Mouse (Mus musculus) neural tube, embryonic 13.5 days (tissue): ENCODE results near the gene Polr2i. TPM values are rescaled to one million over a fixed set of nuclear protein-coding genes. Genes with fewer than 3 reads are reported as not detected.
"Not testable (repeated sequence)": the region's sequence is repeated elsewhere in the genome, so short reads cannot be mapped to it uniquely, and the experiment has no call there.

ENCODE experiments used
- ATAC-seq: fragments of 200-750 bp; cut with Nextera tagmentation; 2 replicates; pipeline ENCODE4 v1.8.0; 2017; ENCODE audit warnings: low read depth, mild to moderate bottlenecking, moderate TSS enrichment, moderate library complexity
- H3K27ac ChIP-seq: fragments of 300-500 bp; sonication (generic); replicated peaks from 2 replicates; pipeline ENCODE4 v1.5.1; 2015; ENCODE audit warnings: moderate library complexity, mild to moderate bottlenecking, inconsistent platforms
- H3K27me3 ChIP-seq: fragments of 300-500 bp; sonication (generic); 2 replicates; pipeline ENCODE4 v1.6.1; 2015; ENCODE audit warnings: mild to moderate bottlenecking, inconsistent platforms
- H3K36me3 ChIP-seq: fragments of 300-500 bp; sonication (generic); 2 replicates; pipeline ENCODE4 v1.6.1; 2015; ENCODE audit warnings: mild to moderate bottlenecking, inconsistent platforms
- H3K4me1 ChIP-seq: fragments of 300-500 bp; sonication (generic); replicated peaks from 2 replicates; pipeline ENCODE4 v1.6.1; 2015; ENCODE audit warnings: inconsistent platforms
- H3K4me2 ChIP-seq: fragments of 300-500 bp; sonication (generic); 2 replicates; pipeline ENCODE4 v1.6.1; 2015; ENCODE audit warnings: inconsistent platforms, mild to moderate bottlenecking, moderate library complexity
- H3K4me3 ChIP-seq: fragments of 300-500 bp; sonication (generic); 2 replicates; pipeline ENCODE4 v1.5.1; 2015; ENCODE audit warnings: mild to moderate bottlenecking, inconsistent platforms
- H3K9ac ChIP-seq: fragments of 300-500 bp; sonication (generic); 2 replicates; pipeline ENCODE4 v1.6.1; 2015; ENCODE audit warnings: moderate library complexity, mild to moderate bottlenecking, inconsistent platforms
- H3K9me3 ChIP-seq: fragments of 300-500 bp; sonication (generic); 2 replicates; pipeline ENCODE4 v1.6.1; 2016; ENCODE audit warnings: inconsistent platforms
- WGBS: fragments of 180-500 bp; shearing (Covaris S2); methylation state at CpG from one replicate; pipeline ENCODE4 v1.1.7; 2015; 5-methylcytosine and 5-hydroxymethylcytosine counted together
- polyA plus RNA-seq: library from polyadenylated mRNA; unstranded; fragments of >200 nt; fragmentation: Nextera tagmentation; extraction: Ambion mirVana; gene quantifications from 2 replicates; pipeline ENCODE4 v1.2.1, GENCODE M21; 2015

The Polr2i gene
- polyA plus RNA-seq, 1 experiment from 2014 or later, result 184 TPM

DNA sequence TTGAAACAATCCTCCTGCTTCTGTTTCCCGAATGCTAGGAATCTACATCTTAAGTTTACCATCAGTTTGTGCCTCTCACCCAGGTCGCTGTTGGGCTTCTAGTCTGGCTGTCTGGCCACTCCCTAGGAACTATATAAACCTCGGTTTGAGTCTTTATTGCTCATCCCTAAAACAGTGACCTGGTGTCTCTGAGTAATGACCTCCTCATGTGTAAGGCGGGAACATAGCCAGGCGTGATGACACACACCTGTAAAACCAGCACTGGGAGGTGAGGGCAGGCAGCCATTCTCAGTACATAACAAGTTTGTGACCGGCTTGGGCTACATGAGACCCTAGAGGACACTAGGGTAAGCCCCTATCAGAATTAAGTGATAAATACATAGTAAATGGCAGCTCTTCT is 36.3 kb upstream of the Polr2i start:
- peak overlapping the region; percentile 85; the same call in 1 of the 2 replicates for H3K4me3 ChIP-seq
- 66% methylated on average over 6 of the region's 6 CpGs for WGBS
- H3K4me1 ChIP-seq, result peaks cover 26% of the 10 kb centered on the region
- no peaks in the 10 kb centered on the region for H3K9me3 ChIP-seq
- H3K27me3 ChIP-seq, result no peaks in the 10 kb centered on the region
- H3K4me2 ChIP-seq, result peak overlapping the region; percentile 88
- H3K9ac ChIP-seq, result peak overlapping the region; percentile 91
- ATAC-seq, result no peak
- H3K36me3 ChIP-seq, result peaks cover 21% of the 10 kb centered on the region
- H3K27ac ChIP-seq, result no peak overlapping the region

DNA sequence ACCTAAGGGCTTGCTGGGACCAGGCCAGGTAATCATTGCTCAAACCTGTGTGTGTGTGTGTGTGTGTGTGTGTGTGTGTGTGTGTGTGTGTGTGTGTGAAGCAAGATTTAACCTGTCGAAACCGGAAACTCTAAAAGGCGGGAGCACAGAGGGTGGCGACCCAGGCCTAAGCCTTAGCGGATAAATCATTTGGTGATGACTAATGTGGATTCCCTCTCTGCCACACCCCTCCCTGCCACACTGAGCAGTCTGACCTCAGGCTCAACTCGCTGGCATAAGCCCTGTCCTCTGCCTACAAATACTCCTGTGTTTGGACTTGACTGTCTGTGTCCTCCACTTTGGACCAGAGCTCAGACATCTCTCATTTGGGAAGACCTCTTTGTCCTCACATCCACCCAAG is 35.6 kb upstream of the Polr2i start:
- Histone ChIP-seq H3K9me3 (no peaks in the 10 kb centered on the region), H3K4me2 (no peak overlapping the region), H3K4me3 (no peak overlapping the region), H3K4me1 (peaks cover 28% of the 10 kb centered on the region), H3K9ac (no peak overlapping the region), H3K27me3 (no peaks in the 10 kb centered on the region), H3K36me3 (peaks cover 14% of the 10 kb centered on the region), H3K27ac (no peak overlapping the region)
- no peak for ATAC-seq
- 88% methylated on average over 6 of the region's 6 CpGs for WGBS

DNA sequence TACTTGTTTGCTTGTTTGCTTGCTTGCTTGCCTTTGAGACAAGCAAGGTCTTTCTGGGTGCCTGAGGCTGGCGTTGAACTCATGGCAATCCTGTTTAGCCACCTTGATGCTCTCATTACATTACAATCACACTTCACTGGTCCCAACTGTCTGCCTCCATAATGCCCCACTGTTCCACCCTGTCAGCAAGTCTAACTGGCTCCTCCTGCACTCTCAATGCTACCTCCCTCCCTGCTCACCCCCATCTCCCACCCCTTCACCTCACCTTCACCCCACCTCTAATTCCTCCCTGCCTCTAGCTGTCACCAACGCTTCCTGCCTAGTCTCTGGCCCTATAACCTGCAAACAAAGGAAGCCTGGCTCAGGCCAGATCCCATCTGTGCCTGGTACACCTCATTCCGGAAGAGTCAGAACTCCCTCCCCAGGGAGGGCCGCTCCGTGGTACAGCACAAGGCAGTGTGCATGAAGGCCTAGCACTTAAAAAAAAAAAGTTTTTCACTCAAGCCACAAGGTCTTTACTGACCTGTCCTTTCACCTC is 34.1 kb upstream of the Polr2i start:
- H3K9me3 ChIP-seq, result no peaks in the 10 kb centered on the region
- H3K27ac ChIP-seq, result no peak overlapping the region
- H3K27me3 ChIP-seq, result no peaks in the 10 kb centered on the region
- no peak for ATAC-seq
- no peak overlapping the region for H3K4me3 ChIP-seq
- no peak overlapping the region for H3K9ac ChIP-seq
- no peak overlapping the region for H3K4me2 ChIP-seq
- H3K4me1 ChIP-seq, result peaks cover 30% of the 10 kb centered on the region
- 70% methylated on average over 5 of the region's 5 CpGs for WGBS
- no peaks in the 10 kb centered on the region for H3K36me3 ChIP-seq

DNA sequence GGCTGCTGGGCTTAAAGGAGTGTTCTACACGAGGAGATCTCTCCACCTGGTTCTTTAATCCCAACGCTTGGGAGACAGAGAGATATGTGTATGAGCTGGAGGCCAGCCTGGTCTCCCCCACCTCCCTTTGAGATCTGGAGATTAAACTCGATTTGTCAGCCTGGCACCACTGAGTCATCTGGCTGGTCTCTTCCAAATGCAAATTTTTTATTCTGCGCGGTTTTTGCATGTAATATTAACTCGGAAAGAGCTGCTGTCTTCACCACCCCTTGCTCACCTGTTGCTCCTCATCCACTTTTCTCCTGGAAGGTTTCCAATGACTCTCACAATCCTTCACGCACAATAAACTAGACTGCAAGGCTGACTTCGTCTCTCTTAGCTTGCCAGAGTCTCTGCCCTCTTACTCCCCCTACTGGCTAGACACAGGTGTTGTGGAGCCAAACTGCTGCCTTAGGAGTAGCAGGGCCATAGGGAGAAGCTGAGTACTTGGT is 33.2 kb upstream of the Polr2i start, which contains the start of gene Capns1:
TSS of gene Capns1 (minus strand) at position 331 of the 491 bp plus-strand sequence.
- no peaks in the 10 kb centered on the region for H3K36me3 ChIP-seq
- ATAC-seq, result no peak
- no peak within 1 kb of the TSS for H3K9ac ChIP-seq
- peak within 1 kb of the TSS; percentile 37 for H3K4me2 ChIP-seq
- WGBS, result 12% methylated on average over 8 of the region's 8 CpGs
- peaks cover 22% of the 10 kb centered on the region for H3K4me1 ChIP-seq
- H3K4me3 ChIP-seq, result 0 out of 2 replicates have a peak within 1 kb of the TSS, but pooled peaks have one; percentile 2
- no peaks in the 10 kb centered on the region for H3K9me3 ChIP-seq
- H3K27me3 ChIP-seq, result no peaks in the 10 kb centered on the region
- peak within 1 kb of the TSS; percentile 54; the same call in 1 of the 2 replicates for H3K27ac ChIP-seq

DNA sequence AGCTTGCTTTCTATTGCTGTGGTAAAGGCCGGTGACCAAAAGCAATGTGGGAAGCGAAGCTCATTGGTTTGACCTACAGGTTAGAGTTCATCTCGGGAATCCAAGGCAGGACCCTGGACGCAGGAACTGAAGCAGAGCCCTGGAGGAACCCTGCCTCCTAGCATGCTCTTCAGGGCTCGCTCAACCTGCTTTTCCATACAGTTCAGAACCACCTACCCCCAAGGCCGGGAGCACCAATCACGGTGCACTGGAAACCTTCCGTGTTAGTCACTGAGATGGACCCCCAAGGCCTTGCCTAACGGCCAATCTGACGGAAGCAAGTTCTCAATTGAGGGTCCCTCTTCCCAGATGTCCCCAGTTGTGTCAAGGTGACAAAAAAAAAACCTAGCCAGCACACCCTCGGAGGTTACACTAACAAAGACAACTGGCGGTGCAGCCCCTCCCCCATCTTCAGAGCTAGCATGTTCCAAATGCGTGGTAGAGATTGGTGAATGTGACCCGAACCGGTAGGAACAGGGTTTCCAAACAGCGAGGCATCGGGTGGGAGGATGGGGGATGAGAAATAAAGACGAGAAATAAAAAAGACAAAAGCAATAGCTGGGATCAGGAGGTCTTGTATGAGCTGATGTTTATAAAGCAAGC is 32.1 kb upstream of the Polr2i start:
- H3K36me3 ChIP-seq, result no peaks in the 10 kb centered on the region
- H3K4me2 ChIP-seq, result no peak overlapping the region
- no peaks in the 10 kb centered on the region for H3K27me3 ChIP-seq
- H3K4me1 ChIP-seq, result peaks cover 21% of the 10 kb centered on the region
- no peaks in the 10 kb centered on the region for H3K9me3 ChIP-seq
- no peak for ATAC-seq
- H3K9ac ChIP-seq, result no peak overlapping the region
- WGBS, result 76% methylated on average over 18 of the region's 18 CpGs
- H3K27ac ChIP-seq, result no peak overlapping the region
- H3K4me3 ChIP-seq, result no peak overlapping the region

DNA sequence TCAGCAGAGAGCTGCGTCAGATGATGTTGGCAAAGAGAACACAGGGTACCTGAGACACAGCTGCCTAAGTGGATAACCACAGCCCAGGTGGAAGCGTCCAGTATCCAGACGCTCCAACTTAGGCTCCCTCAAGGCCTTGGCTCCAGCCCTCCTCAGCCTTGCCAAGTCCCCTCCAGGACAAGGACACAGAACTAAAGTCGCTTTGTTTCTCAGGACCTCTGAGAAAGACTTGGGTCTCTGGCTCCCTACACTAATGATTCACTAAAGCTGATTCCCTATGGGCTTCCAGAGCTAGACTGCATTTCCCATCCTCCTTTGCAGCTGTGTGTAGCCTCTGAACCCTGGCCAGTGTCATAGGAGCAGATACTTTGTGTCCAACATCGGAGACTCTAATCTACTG is 31.5 kb upstream of the Polr2i start:
- Histone ChIP-seq H3K36me3 (no peaks in the 10 kb centered on the region), H3K9ac (no peak overlapping the region), H3K4me2 (no peak overlapping the region), H3K27ac (no peak overlapping the region), H3K9me3 (no peaks in the 10 kb centered on the region), H3K27me3 (no peaks in the 10 kb centered on the region), H3K4me3 (no peak overlapping the region), H3K4me1 (peaks cover 19% of the 10 kb centered on the region)
- ATAC-seq, result no peak
- WGBS, result 80% methylated on average over 5 of the region's 5 CpGs

DNA sequence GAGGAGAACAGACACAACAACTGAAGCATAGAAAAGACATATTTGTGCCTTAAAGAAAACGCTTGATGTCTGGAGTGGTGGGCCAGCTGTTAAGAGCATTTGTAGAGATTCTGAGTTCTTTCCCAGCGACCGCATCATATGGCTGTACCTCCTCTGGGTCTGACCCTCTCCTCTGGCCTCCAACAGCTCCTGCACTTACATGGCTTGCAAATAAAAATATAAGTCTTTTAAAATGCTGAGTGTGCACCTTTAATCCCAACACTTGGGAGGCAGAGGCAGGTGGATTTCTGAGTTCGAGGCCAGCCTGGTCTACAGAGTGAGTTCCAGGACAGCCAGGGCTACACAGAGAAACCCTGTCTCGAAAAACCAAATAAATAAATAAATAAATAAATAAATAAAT is 31.1 kb upstream of the Polr2i start:
- not testable (repeated sequence) for H3K27me3 ChIP-seq, H3K9ac ChIP-seq, H3K36me3 ChIP-seq, H3K27ac ChIP-seq, H3K4me3 ChIP-seq, ATAC-seq, H3K9me3 ChIP-seq, H3K4me2 ChIP-seq
- H3K4me1 ChIP-seq, result peaks cover 15% of the 10 kb centered on the region
- 81% methylated on average over 5 of the region's 5 CpGs for WGBS

DNA sequence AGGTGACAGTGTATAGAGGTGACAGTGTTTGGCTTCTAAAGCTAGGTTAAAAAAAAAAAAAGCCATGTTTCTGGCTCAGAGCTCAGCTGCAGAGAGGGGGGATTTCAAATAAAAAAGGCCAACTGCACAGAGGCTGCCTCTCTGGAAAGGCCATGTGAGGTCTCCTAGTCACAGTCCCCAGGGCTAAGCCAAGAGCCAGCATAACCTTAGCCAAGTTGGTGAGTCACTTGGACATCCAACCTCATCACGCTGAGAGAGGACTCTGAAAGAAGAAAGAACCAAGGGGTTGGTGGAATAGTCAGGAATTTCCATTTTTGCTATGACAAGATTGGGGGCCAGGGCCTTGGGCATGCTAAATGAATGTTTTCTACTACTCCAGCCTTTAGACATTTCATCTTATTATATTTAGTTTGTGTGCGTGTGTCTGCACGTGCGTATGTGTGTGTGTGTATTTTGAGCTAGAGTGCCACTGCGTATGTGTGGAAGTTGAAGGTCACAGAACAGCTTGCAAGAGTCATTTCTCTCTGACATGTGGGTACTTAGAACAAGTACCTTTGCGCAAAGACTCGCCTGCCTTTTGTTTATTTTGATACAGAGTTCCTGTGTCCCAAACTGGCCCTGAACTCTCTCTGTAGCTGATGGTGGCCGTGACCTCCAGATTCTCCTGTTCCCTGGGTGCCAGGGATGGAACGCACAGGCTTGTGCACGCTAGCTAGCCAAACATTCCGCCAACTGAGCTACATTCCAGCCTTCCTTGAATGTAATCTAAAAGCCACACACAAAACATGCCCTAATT is 28.7 kb upstream of the Polr2i start:
- Histone ChIP-seq H3K4me2 (no peak overlapping the region), H3K27ac (no peak overlapping the region), H3K9ac (no peak overlapping the region), H3K9me3 (no peaks in the 10 kb centered on the region), H3K4me3 (no peak overlapping the region), H3K27me3 (no peaks in the 10 kb centered on the region), H3K4me1 (peaks cover 15% of the 10 kb centered on the region), H3K36me3 (no peaks in the 10 kb centered on the region)
- WGBS, result 87% methylated on average over 11 of the region's 11 CpGs
- no peak for ATAC-seq

DNA sequence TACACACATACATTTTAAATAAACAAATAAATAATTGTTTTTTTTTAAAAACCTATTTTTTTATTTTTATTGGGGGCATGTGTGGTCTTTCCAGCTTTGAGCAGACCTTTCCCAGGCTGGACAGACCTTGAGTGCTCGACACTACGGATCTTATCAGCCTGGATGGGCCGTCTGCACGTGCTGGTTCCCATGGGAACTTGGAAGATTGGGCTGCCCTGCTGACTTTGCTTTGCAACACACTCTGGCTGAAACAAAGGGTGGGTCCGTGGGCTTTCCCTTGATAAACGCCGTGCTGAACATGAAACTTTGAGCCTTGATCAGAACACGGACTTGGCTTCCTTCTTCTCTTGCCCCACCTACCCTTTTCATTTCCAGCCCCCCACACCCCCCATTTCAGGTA is 27.4 kb upstream of the Polr2i start:
- 21% methylated on average over 8 of the region's 8 CpGs for WGBS
- no peak for ATAC-seq
- Histone ChIP-seq H3K4me1 (peaks cover 9% of the 10 kb centered on the region), H3K4me2 (no peak overlapping the region), H3K9me3 (no peaks in the 10 kb centered on the region), H3K9ac (no peak overlapping the region), H3K27ac (no peak overlapping the region), H3K27me3 (no peaks in the 10 kb centered on the region), H3K36me3 (no peaks in the 10 kb centered on the region), H3K4me3 (no peak overlapping the region)

GRCm38 (mm10) chr7:30205383-30205782 is 26.4 kb upstream of the Polr2i start:
- H3K27ac ChIP-seq, result no peak overlapping the region
- 7% methylated on average over 2 of the region's 2 CpGs for WGBS
- no peak overlapping the region for H3K4me2 ChIP-seq
- no peak for ATAC-seq
- H3K9ac ChIP-seq, result no peak overlapping the region
- peaks cover 9% of the 10 kb centered on the region for H3K4me1 ChIP-seq
- no peak overlapping the region for H3K4me3 ChIP-seq
- no peaks in the 10 kb centered on the region for H3K27me3 ChIP-seq
- H3K9me3 ChIP-seq, result no peaks in the 10 kb centered on the region
- H3K36me3 ChIP-seq, result no peaks in the 10 kb centered on the region

DNA sequence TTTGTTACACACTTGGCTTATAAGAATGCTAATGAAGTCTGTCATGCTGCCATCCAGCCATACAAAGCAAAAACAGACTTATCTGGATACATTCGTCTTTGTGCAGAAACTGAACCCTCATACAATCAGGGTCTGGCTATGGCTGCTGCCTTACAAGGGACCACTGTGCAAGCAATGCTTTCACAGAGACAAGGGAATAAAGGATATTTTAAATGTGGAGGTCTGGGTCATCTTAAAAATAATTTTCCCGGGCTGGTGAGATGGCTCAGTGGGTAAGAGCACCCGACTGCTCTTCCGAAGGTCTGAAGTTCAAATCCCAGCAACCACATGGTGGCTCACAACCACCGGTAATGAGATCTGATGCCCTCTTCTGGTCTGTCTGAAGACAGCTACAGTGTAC is 25.4 kb upstream of the Polr2i start:
- H3K9ac ChIP-seq, H3K4me3 ChIP-seq, H3K9me3 ChIP-seq, H3K27ac ChIP-seq, ATAC-seq, H3K27me3 ChIP-seq, H3K4me1 ChIP-seq, H3K36me3 ChIP-seq, H3K4me2 ChIP-seq: not testable (repeated sequence)
- 58% methylated on average over 5 of the region's 5 CpGs for WGBS

DNA sequence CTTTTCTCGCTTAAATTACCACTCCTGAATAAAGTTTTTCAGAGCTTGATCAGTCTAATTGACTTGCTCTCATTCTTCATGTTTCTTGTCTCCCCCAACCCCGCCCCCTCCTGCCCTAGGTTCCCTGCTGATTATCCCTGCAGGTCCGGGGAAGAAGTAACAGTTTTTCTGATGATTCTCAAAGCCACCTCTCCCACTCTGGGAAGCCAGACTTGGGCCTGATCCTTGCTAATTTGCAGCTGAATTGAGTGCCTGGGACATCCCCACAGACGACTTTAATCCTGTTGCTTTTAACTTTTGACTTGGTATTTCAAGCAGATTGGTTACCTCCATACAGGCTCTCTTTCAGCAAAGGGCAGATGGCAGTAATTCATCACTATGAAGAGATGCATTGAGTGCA is 20.7 kb upstream of the Polr2i start:
- Histone ChIP-seq H3K4me2 (no peak overlapping the region), H3K9ac (no peak overlapping the region), H3K9me3 (no peaks in the 10 kb centered on the region), H3K4me3 (no peak overlapping the region), H3K4me1 (no peaks in the 10 kb centered on the region), H3K36me3 (no peaks in the 10 kb centered on the region), H3K27me3 (no peaks in the 10 kb centered on the region), H3K27ac (no peak overlapping the region)
- WGBS, result 27% methylated on average over 4 of the region's 4 CpGs
- ATAC-seq, result no peak
